Mouse (Mus musculus): ENCODE data around the gene Cpt1a.

Cpt1a gene

DNA sequence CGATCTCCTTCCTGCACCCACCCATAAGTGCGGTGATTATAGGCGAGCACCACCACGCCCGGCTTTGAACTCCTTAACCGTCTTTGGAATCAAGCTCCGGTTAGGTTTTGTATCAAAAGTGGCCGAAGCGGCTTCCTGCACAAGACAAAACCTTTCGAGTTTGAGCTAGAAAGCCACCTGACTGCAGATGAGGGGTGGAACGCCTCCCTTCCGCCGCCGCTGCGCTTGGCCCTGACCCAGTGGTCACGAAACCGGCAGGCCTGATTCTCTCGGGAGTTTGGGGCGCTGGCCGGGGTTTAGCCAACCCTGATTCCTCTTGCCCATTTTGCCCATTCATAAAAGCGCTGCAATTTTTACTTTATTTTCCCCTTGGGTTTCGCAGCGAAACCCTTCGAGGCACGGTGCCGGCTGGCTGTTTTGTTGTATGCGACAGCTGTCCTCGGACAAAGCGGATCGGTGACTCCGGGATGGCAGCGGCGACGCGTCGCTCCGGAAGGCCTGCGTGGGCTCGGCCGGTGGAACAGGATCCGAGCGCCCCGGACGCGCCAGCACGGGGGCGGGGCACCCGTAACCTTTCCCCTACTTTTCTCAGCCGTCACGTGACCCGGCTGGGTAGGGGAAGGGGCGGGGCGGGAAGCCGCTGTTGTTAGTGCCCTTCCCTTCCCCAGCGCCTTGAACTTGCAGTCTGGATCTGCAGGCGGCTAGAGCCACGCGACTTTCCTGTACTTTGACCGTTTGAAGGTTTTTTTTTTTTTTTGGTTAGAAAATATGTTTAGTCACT, 3.0 kb downstream of the Cpt1a start:
- DNase-seq (ENCODE audit: low read depth, low spot score), result peak; percentile 83

DNA sequence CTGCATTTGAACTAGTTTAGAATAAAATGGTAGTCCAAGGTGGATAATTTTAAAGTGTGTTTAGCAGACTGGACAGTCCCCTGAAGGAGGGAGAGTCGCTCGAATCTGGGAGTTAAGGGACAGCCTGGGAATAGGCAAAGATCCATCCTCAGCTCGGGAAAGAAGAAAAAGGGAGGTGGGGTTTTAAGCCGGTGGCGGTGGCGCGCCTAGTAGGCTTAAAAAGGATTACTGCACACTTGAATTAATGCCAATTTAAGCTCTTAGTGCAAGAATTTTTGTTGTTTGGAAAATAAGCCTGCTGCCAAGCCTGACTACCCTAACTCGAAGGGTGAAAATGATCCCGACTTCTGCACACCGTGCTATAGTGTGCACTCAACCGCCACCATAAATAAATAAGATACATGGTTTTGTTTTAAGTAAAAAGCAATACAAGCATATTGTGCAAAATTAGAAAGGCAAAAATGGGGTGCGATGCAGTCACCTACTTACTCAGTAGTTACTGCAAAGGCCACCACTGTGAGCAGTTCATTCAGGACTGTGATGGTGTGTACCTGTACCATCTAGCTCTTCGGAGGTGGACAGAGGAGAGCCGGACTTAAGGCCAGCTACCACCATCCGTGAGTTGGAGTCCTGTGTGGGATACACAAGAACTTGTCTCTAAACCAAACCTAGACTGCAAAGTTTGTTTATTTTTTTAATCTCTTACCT, 3.8 kb downstream of the Cpt1a start:
- no peak for DNase-seq (ENCODE audit: low read depth, low spot score)

DNA sequence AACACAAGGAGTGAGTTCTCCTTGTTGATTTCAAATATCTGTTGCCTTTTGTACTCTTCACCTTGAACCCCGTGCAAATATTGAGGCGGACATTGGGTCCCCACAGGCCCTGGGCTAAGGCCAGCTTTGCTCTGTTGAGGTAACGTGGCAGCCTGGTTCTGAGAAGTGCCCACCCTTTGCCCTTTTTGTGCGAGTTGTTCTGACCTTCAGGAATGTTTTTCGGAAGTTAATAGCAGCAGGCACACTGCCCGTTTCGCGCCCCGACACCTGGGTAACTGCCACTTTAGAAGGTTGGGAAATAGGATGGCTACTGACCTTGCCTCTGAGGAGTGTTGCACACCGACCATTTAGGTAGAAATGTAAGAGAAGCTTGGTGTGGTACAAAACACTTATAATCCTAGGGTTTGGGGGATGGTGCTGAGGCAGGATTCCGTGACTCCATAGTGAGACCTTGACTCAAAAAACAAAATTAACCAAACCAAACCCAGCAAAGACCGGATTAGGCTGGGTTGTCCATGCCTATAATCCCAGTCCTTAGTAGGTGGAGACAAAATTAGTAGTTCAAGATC, 4.4 kb downstream of the Cpt1a start:
- DNase-seq (ENCODE audit: low read depth, low spot score), result no peak

DNA sequence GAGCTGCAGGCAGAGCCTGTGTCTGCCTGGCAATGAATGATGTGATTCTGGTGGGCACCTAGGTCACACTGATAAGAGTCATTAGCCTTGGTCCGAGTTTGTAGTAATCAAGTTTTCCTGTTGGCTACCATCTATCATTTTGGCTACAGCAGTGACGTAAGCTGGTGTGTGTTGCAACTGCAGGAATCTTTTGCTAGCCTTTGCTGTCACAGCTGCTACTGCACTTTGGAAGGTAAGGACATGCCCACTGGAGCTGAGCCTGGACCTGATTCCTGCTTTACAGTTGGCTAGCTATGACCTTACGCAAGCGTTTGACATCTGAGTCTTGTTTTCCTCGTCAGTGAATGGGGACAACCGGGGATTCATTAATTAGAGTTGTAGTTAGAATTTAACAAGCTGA, 11.1 kb downstream of the Cpt1a start:
- no peak for DNase-seq (ENCODE audit: low read depth, low spot score)

DNA sequence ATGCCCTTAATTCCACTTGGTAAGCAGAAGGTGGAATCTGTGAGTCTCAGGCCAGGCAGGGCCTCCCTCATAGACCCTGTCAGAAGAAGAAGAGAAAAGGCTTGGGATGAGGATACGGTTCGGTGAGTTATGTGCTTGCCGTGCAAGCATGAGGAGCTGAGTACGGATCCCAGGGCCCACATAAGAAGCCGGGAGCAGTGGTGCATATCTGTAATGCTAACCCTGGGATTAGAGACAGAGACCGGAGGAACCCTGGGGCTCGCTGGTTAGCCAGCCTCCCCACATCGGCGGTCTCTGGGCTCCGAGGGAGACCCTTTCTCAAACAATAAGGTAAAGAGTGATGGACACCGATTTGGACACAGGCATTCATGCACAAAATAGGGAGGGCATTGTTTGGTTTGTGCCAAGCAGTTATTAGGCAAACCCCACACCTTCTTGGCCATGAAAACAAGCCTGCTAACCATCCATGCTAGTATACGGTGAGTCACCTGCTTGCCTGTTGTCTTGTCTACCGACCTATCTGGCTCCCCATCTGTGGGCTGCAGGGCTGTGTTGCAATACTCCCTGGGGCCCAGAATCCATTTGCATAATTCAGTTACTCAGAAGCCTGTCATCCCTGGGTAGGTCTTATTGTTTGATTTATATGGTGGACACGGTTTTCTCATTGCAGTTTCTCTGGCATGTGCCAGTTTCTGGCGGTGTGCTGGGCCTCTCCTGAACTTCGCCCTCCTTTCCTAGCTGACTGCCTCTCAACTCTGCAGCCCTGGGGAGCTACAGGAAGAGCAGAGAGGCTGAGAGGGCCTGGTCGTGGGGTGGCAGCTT, 11.8 kb downstream of the Cpt1a start:
- no peak for DNase-seq (ENCODE audit: low read depth, low spot score)

DNA sequence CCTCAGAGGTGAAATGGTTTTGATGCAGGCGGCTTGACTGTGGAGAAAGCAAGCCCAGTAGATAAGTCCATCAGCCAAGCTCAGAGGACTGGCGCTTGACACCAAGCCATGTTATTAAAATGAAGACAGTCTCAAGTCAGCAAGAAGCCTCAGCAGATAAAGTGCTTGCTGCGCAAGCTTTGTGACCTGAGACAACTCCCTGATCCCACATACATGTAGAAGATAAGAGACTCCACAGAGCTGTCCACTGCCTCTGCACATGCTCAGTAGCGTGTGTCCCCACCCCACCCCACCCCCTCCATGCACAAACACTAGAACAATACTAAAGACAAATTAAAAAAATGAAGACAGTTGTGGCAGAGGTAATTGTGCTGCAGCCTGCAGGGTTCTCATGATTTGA, 12.4 kb downstream of the Cpt1a start:
- DNase-seq (ENCODE audit: low read depth, low spot score), result no peak

DNA sequence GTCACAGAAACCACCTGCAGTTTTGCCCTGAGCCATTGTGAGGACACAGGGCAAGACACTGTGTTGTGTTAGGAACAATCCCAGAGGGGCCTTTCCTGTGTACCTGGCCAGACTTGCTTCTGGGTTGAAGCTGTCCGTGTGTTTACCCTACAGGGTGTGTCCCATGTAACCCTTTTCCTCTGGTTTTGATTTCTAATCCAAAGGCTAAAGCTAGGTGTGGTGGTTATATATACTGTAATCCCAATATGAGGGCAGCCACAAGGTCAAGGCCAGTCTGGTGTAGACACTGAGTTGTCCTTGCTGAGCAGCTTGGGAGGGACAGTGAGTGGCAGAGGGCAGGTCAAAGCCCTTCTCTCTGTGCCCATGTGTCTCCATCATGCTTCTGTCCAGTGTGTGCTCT, 13.8 kb downstream of the Cpt1a start:
- DNase-seq (ENCODE audit: low read depth, low spot score), result no peak

DNA sequence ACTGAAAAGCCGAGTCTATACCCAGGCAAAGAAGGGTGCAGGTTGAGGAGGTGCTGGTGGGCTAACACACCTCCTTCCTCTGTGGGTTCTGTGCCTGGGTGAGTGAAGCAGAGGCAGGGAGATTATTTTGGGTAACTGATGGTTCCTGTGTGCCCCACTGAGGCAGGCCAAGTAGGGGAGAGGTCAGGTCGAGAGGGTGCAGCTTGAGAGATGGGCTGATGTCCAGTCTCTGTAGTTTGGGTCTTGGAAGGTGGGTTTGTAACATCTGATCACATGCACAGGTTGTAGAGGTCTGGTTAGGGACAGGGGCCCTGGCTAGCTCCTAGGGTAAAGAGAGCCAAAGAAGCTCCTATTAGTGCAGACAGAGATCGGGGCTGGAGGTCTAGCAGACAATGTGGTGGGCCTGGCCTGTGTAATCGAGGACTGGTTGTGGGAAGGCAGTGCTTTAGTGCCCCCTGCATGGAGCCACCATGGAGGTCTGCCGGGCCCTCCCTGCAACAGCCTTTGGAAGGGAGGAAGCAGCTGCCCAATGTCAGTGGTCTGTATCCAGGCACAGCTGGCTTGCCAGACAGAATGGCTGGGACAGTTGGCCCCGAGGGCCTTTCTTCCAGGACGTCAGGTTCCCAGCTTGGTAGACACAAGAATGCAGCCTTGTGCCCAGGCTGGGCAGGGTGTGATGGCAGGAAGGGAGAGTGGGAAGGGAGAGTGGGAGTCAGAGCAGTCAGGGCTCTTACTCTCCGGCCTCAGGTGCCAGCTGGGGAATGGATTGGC, 14.5 kb downstream of the Cpt1a start:
- DNase-seq (ENCODE audit: low read depth, low spot score), result no peak

DNA sequence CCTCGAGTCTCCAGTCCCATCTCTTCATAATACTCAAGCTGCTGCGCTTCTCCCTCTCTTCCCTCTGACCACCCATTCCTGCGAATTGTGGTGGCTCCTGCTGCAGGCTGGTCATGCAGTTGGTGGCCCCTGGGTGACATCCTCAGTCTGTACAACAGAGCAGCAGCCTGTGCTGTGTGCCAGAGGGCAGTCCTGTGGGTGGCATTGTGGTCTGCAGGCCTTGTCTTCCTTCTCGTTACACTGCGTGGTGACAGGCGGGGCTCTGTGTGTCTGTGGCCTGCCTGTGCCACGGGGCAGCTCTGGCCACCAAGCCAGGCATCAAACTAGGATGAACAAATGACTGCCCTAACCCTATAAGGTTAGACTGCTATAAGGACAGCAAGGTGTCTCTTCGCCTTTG, 17.1 kb downstream of the Cpt1a start:
- DNase-seq (ENCODE audit: low read depth, low spot score), result no peak

DNA sequence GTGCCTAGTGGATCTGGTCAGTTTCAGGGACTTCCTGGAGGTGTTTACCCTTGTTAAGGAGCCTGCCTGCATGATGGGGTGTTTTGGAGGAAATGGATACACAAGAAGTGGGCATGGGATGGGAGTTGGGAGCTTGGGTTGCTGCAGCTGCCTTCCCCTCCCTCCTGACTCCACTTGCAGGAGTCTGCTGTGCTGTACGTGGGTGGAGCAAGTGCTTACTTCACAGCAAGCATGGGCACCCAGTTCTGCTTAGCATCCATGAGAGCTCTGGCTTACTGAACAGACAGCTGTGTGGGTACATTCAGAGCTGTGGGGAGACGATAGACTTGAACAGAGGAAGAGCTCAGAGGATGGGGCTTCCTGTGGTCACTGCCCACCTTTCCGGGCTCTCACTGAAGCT, 18.9 kb downstream of the Cpt1a start:
- no peak for DNase-seq (ENCODE audit: low read depth, low spot score)

DNA sequence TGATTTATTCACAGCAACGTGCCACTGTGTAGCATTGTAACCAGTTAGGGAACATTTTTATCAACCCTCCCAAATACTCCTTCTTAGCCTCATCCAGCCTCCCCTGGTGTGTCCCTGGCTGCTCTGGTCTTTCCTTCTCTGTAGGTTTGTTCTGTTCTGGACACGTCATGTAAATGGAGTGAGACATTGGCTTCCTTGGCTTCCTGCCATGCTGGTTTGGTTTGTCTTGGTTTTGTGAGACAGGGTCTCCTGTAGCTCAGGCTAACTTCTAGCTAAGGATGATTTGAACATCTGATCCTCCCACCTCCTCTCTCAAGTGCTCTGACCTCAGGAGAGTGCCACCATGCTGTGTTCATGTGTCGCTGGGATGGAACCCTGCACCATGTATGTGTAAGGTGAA, 21.8 kb downstream of the Cpt1a start:
- no peak for DNase-seq (ENCODE audit: low read depth, low spot score)

DNA sequence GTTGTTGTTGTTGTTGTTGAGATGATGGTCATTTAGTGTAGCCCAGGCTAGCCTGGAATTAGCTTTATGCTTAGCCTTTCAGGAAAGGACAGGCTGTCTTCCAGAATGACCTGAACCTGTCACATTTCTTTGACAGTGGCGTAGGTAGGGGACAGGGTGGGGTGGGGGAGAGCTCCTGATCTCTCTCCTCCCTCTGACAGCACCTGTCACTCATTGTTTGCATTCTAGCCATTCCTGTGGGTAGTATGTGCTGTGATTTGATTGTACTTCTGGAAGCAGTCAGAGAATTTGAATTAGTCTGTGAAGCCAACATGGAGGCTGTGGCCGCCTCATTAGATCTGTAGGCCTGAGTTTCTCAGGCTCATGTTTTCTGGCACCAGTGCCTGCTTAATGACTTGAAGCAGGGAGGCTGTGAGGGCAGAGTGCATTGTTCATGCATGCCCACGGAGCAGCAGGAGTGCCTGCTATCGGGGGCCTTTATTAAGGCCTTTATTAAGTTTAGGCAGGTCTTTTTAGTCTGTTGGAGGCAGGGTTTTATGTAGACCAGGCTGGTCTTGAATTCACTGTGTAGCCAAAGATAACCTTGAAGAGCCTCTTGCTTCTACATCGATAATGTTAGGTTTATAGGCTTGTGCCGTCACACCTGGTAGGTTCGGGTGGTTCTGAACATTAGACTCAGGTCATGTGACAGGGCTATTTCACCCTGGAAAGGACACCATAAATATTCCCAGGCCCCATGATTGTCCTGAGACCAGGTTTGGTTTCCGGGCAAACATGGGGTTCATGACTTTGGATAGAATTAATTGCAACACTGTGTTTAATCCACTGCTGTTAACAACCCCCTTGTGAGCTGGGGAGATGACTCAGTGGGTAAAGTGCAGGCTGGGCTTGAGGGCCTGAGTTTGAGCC, 22.8 kb downstream of the Cpt1a start:
- DNase-seq (ENCODE audit: low read depth, low spot score), result no peak

DNA sequence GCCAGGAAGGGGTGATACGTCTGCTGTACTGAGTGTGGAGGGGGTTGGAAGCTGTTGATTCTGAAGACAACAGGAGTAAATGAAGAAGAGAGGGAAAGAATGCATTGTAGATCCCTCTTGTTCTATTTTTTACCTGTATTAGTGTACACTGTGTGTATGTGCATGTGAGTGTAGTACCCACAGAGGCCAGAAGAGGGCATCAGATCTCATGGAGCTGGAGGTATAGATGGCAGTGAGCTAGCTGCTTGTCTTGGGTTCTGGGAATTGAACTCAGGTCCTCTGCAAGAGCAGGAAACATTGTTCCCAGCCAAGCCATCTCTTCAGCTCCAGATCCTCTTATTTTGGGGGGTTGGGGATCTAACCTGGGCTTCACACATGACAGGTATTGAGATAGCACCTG, 25.6 kb downstream of the Cpt1a start:
- DNase-seq (ENCODE audit: low read depth, low spot score), result no peak

DNA sequence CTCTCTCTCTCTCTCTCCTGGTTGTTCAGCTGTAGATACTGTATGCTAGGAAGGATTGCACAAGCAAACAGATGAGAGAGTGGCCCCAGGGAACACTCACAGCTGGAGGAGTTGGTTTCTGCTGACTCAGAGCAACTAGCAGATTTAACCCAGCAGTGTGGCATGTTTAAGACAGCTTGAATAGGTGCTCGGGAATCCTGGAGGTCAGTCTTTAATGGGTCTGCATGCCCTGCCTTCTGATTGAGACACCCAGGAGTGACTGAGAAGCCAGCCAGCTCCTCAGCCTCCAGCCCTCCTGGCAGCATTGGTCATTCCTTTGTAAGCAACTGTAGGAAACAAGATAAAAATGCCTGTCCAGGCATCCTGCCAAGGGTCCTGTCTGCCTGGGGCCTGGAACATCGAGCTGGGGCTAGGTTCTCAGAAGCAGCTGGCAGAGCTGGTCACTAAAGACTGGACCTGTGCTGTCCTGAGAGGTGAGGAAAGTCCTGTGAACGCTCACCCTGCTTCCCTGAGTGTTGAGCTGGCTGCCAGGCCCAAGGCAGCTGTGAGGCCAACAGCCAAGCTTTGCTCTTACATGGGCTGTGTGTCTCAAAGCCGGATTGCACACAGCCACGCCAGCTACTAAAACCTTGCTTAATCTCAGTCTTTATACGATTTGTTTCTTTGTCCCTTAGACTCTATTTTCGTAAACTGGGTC, 31.4 kb downstream of the Cpt1a start:
- no peak for DNase-seq (ENCODE audit: low read depth, low spot score)

DNA sequence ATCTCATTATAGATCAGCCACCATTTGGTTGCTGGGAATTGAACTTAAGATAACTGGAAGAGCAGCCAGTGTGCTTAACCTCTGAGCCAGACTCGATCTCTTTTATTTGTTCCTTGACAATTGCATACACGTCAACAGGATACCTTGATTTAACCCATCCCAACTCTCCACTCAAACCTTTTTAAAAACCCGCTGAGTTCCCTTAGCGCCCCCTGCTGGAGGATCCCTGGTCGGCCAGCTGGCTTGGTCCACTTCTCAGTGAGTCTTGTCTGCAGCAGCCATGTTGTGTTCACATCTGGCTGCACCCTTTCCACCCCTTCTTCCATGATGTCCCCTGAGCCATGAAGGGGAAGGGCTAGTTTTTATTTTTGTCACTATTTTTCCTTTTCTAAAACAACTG, 33.0 kb downstream of the Cpt1a start:
- DNase-seq (ENCODE audit: low read depth, low spot score), result peak; percentile 20

DNA sequence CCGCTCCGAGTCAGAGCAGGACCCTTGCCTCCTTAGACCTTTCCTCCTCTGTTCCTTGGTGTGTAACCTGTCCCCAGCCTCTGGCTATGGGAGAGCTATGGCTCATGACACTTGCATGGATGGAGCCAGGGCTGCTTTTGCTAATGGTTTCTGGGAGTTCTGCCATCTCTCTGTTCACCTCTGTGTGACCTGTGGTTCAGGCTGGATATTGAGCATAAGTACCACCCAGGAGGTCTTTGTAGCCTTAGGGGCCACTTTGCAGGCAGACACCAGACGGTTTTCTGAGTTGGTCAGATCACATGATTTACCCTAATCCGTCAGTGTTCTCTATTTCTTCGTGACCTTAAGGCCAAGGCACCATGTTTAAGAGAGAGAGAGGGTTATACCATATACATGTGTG, 34.4 kb downstream of the Cpt1a start:
- no peak for DNase-seq (ENCODE audit: low read depth, low spot score)

DNA sequence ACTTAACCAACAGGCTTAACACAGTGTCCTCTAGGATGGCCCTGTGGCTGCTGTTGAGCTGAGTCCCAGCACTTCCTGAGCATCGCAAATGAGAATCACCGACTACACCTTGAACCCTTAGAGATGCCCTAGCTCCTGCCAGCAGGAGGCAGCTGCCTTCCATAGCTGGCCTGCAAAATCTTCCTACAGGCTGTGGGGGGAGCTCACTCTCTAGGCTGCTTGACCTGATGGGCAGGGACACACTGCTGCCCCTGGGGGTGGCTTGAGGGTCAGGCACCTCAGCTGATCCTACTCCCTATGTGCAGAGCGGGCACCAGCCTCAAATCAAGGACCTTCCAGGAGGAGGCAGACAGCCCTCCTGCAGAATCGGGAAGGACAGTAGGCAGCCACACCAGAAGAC, 35.5 kb downstream of the Cpt1a start:
- DNase-seq (ENCODE audit: low read depth, low spot score), result no peak

DNA sequence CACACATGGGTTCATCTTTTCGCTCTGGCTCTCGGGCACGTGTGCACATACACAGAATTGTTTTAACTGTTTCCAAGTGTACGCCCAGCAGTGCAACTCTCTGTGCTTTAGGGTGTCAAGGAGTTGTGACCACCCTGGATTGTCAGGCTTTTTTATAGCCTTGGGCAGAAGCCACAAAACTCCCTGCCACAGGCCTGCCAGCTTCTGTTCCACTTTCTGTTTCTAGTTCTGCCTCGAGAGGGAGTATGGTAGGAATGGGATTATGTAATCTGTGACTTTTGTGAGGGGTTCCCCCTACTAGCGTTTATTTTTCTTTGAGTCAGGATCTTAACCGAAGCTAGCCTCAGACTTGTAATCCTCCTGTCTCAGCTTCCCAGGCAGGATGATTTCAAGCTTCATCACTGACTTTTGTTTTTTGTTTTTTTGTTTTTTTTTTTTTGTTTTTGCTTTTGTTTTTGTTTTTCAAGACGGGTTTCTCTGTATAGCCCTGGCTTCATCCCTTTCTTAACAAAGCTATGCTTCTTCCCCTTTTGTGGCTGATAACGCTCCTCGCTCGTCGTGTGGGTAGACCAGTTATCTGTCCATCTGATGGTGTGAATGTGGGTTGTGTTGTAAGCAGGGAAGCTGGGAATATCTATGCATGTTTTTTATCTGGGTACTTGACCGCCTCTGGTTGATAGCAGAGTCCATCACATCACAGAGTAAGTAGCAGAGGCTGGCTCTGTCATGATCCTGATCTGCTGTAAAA, 37.9 kb downstream of the Cpt1a start:
- DNase-seq (ENCODE audit: low read depth, low spot score), result no peak

DNA sequence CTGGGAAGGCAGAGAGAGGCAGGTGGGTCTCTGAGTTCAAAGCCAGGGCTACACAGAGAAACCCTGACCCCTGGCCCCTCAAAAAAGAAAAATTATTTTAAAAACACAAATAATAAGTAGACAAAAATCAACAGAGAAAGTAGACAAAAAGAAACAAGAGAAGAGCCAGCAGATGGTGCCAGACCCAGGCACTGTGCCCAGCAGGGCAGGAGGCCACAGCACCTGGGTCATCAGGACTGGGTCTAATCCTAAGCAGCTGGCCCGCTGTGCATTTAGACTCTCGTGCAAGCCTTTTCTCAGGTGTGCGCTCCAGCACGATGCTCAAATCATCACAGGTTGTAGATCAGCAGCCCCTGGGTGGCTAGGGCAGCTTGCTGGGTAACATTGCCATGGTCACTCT, 41.4 kb downstream of the Cpt1a start:
- no peak for DNase-seq (ENCODE audit: low read depth, low spot score)

Data from c-Kit-negative CD71-positive TER-119-positive erythroid progenitor cells, embryonic 14.5 days (primary cell).